Mouse (Mus musculus): ENCODE data around the gene H3f3b. TPM values are rescaled to one million over a fixed set of nuclear protein-coding genes. Genes with fewer than 3 reads are reported as not detected.
"Not testable (repeated sequence)": the region's sequence is repeated elsewhere in the genome, so short reads cannot be mapped to it uniquely, and the experiment has no call there.

Gene H3f3b
- polyA plus RNA-seq, 1 experiment: 908 TPM

- Histone ChIP-seq H3K4me1 (peaks cover 37% of the 10 kb centered on the region), H3K27me3 (replicated peaks) (no peaks in the 10 kb centered on the region), H3K36me3 (replicated peaks; ENCODE audit: low read length) (peaks cover 24% of the 10 kb centered on the region), H3K9me3 (no peaks in the 10 kb centered on the region), H3K4me3 (replicated peaks) (peak overlapping the region; percentile 87)
- TF ChIP-seq FLI1 (IDR thresholded peaks at IDR 0.05; ENCODE audit: low read length) (no peak), GATA1 (IDR thresholded peaks at IDR 0.05; ENCODE audit: borderline replicate concordance, low read length) (no peak)
These were observed 5.4 kb downstream of the H3f3b start for GRCm38 (mm10) chr11:116022256-116022780.

- H3K4me3 ChIP-seq (replicated peaks): peak overlapping the region; percentile 87
- no peaks in the 10 kb centered on the region for H3K27me3 ChIP-seq (replicated peaks)
- peaks cover 24% of the 10 kb centered on the region for H3K36me3 ChIP-seq (replicated peaks; ENCODE audit: low read length)
- H3K4me1 ChIP-seq: peaks cover 36% of the 10 kb centered on the region
- H3K9me3 ChIP-seq: no peaks in the 10 kb centered on the region
- TF ChIP-seq FLI1 (IDR thresholded peaks at IDR 0.05; ENCODE audit: low read length) (no peak), GATA1 (IDR thresholded peaks at IDR 0.05; ENCODE audit: borderline replicate concordance, low read length) (no peak)
These were observed 6.2 kb downstream of the H3f3b start for GRCm38 (mm10) chr11:116021328-116022220.

- H3K36me3 ChIP-seq (replicated peaks; ENCODE audit: low read length): peaks cover 24% of the 10 kb centered on the region
- no peak for TF ChIP-seq GATA1 (IDR thresholded peaks at IDR 0.05; ENCODE audit: borderline replicate concordance, low read length)
- no peak for TF ChIP-seq FLI1 (IDR thresholded peaks at IDR 0.05; ENCODE audit: low read length)
- H3K9me3 ChIP-seq: no peaks in the 10 kb centered on the region
- H3K4me1 ChIP-seq: peaks cover 33% of the 10 kb centered on the region
- H3K27me3 ChIP-seq (replicated peaks): no peaks in the 10 kb centered on the region
- no peak overlapping the region for H3K4me3 ChIP-seq (replicated peaks)
These were observed 7.2 kb downstream of the H3f3b start for GRCm38 (mm10) chr11:116020519-116020922.

- Histone ChIP-seq H3K9me3 (no peaks in the 10 kb centered on the region), H3K36me3 (replicated peaks; ENCODE audit: low read length) (peaks cover 24% of the 10 kb centered on the region), H3K4me1 (peaks cover 31% of the 10 kb centered on the region), H3K4me3 (replicated peaks) (peak overlapping the region; percentile 77), H3K27me3 (replicated peaks) (no peaks in the 10 kb centered on the region)
- TF ChIP-seq GATA1 (IDR thresholded peaks at IDR 0.05; ENCODE audit: borderline replicate concordance, low read length) (no peak), FLI1 (IDR thresholded peaks at IDR 0.05; ENCODE audit: low read length) (no peak)
These were observed 7.8 kb downstream of the H3f3b start for GRCm38 (mm10) chr11:116019976-116020411.

- H3K4me3 ChIP-seq (replicated peaks): no peak overlapping the region
- H3K36me3 ChIP-seq (replicated peaks; ENCODE audit: low read length): peaks cover 24% of the 10 kb centered on the region
- no peaks in the 10 kb centered on the region for H3K27me3 ChIP-seq (replicated peaks)
- H3K4me1 ChIP-seq: peaks cover 36% of the 10 kb centered on the region
- H3K9me3 ChIP-seq: no peaks in the 10 kb centered on the region
- TF ChIP-seq GATA1 (IDR thresholded peaks at IDR 0.05; ENCODE audit: borderline replicate concordance, low read length) (no peak), FLI1 (IDR thresholded peaks at IDR 0.05; ENCODE audit: low read length) (no peak)
These were observed 8.4 kb downstream of the H3f3b start for GRCm38 (mm10) chr11:116019360-116019791.

- H3K27me3 ChIP-seq (replicated peaks); H3K4me3 ChIP-seq (replicated peaks); H3K9me3 ChIP-seq: not testable (repeated sequence)
- H3K4me1 ChIP-seq: peaks cover 40% of the 10 kb centered on the region
- peaks cover 24% of the 10 kb centered on the region for H3K36me3 ChIP-seq (replicated peaks; ENCODE audit: low read length)
These were observed 8.9 kb downstream of the H3f3b start for GRCm38 (mm10) chr11:116018867-116019266.

GRCm38 (mm10) chr11:116018106-116018505, 9.7 kb downstream of the H3f3b start:
- Histone ChIP-seq H3K27me3 (replicated peaks) (no peaks in the 10 kb centered on the region), H3K4me1 (peaks cover 44% of the 10 kb centered on the region), H3K36me3 (replicated peaks; ENCODE audit: low read length) (peaks cover 19% of the 10 kb centered on the region), H3K4me3 (replicated peaks) (peak overlapping the region; percentile 59), H3K9me3 (no peaks in the 10 kb centered on the region)
- TF ChIP-seq FLI1 (IDR thresholded peaks at IDR 0.05; ENCODE audit: low read length) (no peak), GATA1 (IDR thresholded peaks at IDR 0.05; ENCODE audit: borderline replicate concordance, low read length) (no peak)

GRCm38 (mm10) chr11:116014821-116015220, 12.9 kb downstream of the H3f3b start:
- Histone ChIP-seq H3K27me3 (replicated peaks) (no peaks in the 10 kb centered on the region), H3K9me3 (no peaks in the 10 kb centered on the region), H3K4me1 (peaks cover 64% of the 10 kb centered on the region), H3K36me3 (replicated peaks; ENCODE audit: low read length) (peaks cover 17% of the 10 kb centered on the region), H3K4me3 (replicated peaks) (no peak overlapping the region)
- TF ChIP-seq GATA1 (IDR thresholded peaks at IDR 0.05; ENCODE audit: borderline replicate concordance, low read length) (no peak), FLI1 (IDR thresholded peaks at IDR 0.05; ENCODE audit: low read length) (no peak)

GRCm38 (mm10) chr11:116012262-116012947, 15.4 kb downstream of the H3f3b start, which contains the start of gene Galk1:
TSS of gene Galk1 (minus strand) at chr11:116012719.
- H3K9me3 ChIP-seq: no peaks in the 10 kb centered on the region
- no peak for TF ChIP-seq FLI1 (IDR thresholded peaks at IDR 0.05; ENCODE audit: low read length)
- no peak for TF ChIP-seq GATA1 (IDR thresholded peaks at IDR 0.05; ENCODE audit: borderline replicate concordance, low read length)
- H3K27me3 ChIP-seq (replicated peaks): no peaks in the 10 kb centered on the region
- H3K4me1 ChIP-seq: peaks cover 78% of the 10 kb centered on the region
- H3K4me3 ChIP-seq (replicated peaks): peak within 1 kb of the TSS; percentile 98
- peaks cover 41% of the 10 kb centered on the region for H3K36me3 ChIP-seq (replicated peaks; ENCODE audit: low read length)
